Comparison of ENCODE assay signal across 9 mouse cellular contexts in the genomic region with DNA sequence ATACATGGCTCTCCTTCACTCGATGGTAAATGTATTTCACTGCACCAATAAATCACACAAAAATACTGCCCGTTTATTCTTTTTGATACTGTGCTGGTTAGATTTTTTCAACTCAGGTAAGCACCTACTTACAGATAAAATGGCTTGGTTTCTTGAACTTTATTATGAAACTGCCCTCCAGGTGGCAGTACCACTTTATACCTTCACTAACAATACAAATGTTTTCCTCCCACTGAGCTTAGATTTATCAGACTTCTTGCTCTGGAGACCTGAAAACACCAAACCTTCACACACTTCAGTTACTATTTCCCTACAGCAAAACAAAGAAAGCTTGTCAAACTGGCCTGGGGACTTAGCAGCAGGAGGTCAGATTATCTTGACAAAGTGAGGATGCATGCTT. TPM values are rescaled to one million over a fixed set of nuclear protein-coding genes. Genes with fewer than 3 reads are reported as not detected.
A peak's percentile ranks its signal among the peaks of the same experiment; 100 is the strongest.
DNase-seq lines count a peak whose midpoint lies in the region; ATAC-seq and TF ChIP-seq lines count a peak whose summit lies in the region.
"Had no signal": no experiment of that assay in that cellular context is flagged by ENCODE, and none has a peak within 500 bp of the region (broad histone marks: within the 10 kb centered on the region; RNA-seq: fewer than 3 reads in every experiment).

No protein-coding gene starts in this region.

- 57% methylated on average over 2 of the region's 2 CpGs for WGBS in heart, adult 2 months
- WGBS in heart, embryonic 12.5 days, result 53% methylated on average over 2 of the region's 2 CpGs
- 47% methylated on average over 2 of the region's 2 CpGs for WGBS in lung, adult 2 months
- WGBS in midbrain, embryonic 10.5 days, result 74% methylated on average over 2 of the region's 2 CpGs

- DNase-seq in heart, adult 2 months, result no peak
- peak; percentile 32 for DNase-seq in lung, postnatal 10 days
- no peak for DNase-seq in lung, adult 2 months
- DNase-seq in embryo, embryonic 10.5 days (ENCODE audit: low spot score), result peak; percentile 42
- DNase-seq in retina, postnatal 1 day, result peak; percentile 61
- no peak for DNase-seq in midbrain, embryonic 10.5 days (ENCODE audit: low spot score)
- DNase-seq in left cerebral cortex, postnatal 10 days (ENCODE audit: extremely low spot score in 1 of 2, low spot score in 2 of 2), result no peak

- H3K27me3 ChIP-seq in heart, adult 2 months (ENCODE audit: control insufficient read depth, insufficient read depth, low read length), result no peaks in the 10 kb centered on the region
- H3K27me3 ChIP-seq in heart, embryonic 12.5 days (replicated peaks), result no peaks in the 10 kb centered on the region
- H3K27me3 ChIP-seq in midbrain, embryonic 10.5 days (ENCODE audit: low read depth, poor library complexity, severe bottlenecking), result no peaks in the 10 kb centered on the region

- peaks cover 6% of the 10 kb centered on the region for H3K79me2 ChIP-seq in heart, adult 2 months (replicated peaks; ENCODE audit: control insufficient read depth, insufficient read depth, low read length)

- H3K9ac ChIP-seq in heart, adult 2 months (ENCODE audit: low read depth, low read length), result no peak overlapping the region
- H3K9ac ChIP-seq in heart, embryonic 12.5 days, result no peak overlapping the region

- no peak for ATAC-seq in heart, embryonic 12.5 days (ENCODE audit: insufficient number of reproducible peaks, low FRiP score)

- no peak for TF ChIP-seq EP300 in heart, adult 2 months (IDR thresholded peaks at IDR 0.05; ENCODE audit: insufficient read depth, low read depth, low read length)

- H3K4me2 ChIP-seq in heart, embryonic 12.5 days, result no peak overlapping the region

- H3K27ac ChIP-seq in heart, adult 2 months, result no peak overlapping the region
- no peak overlapping the region for H3K27ac ChIP-seq in heart, embryonic 12.5 days (ENCODE audit: poor library complexity, severe bottlenecking)
- H3K27ac ChIP-seq in midbrain, embryonic 10.5 days (replicated peaks), result no peak overlapping the region

- H3K4me1 ChIP-seq in heart, adult 2 months (ENCODE audit: control insufficient read depth, insufficient read depth, low read length), result peaks cover 12% of the 10 kb centered on the region
- peaks cover 32% of the 10 kb centered on the region for H3K4me1 ChIP-seq in heart, embryonic 12.5 days (replicated peaks)
- peaks cover 12% of the 10 kb centered on the region for H3K4me1 ChIP-seq in lung, adult 2 months (ENCODE audit: control insufficient read depth, insufficient read depth, low read length)
- peaks cover 31% of the 10 kb centered on the region for H3K4me1 ChIP-seq in midbrain, embryonic 10.5 days

- intact Hi-C loops in heart, adult 2 months (cut with DNase I), result loop anchor here (1.0 kb wide), 1 partner anchor 111 kb away; no protein-coding TSS in a partner anchor
- intact Hi-C loops in left cerebral cortex, postnatal 10 days (cut with DNase I), result loop anchor here (5.0 kb wide), 1 partner anchor 113 kb away; no protein-coding TSS in a partner anchor

- no peak for TF ChIP-seq POLR2A in heart, adult 2 months (IDR thresholded peaks at IDR 0.05; ENCODE audit: insufficient read depth, low read depth, low read length)
- no peak for TF ChIP-seq POLR2A in lung, adult 2 months (IDR thresholded peaks at IDR 0.05; ENCODE audit: borderline replicate concordance, extremely low read depth, low read depth, low read length)

- no peaks in the 10 kb centered on the region for H3K9me3 ChIP-seq in heart, embryonic 12.5 days (replicated peaks)
- H3K9me3 ChIP-seq in midbrain, embryonic 10.5 days (replicated peaks), result no peaks in the 10 kb centered on the region

- peak; percentile 76 for TF ChIP-seq CTCF in heart, adult 2 months (IDR thresholded peaks at IDR 0.05)
- TF ChIP-seq CTCF in lung, adult 2 months (IDR thresholded peaks at IDR 0.05; ENCODE audit: insufficient read depth, low read length), result no peak

- peaks cover 8% of the 10 kb centered on the region for H3K36me3 ChIP-seq in heart, adult 2 months (ENCODE audit: control insufficient read depth, insufficient read depth, low read length)
- H3K36me3 ChIP-seq in heart, embryonic 12.5 days, result no peaks in the 10 kb centered on the region
- H3K36me3 ChIP-seq in midbrain, embryonic 10.5 days, result peaks cover 10% of the 10 kb centered on the region; the same call in 1 of the 2 replicates

- H3K4me3 ChIP-seq in heart, adult 2 months, result no peak overlapping the region
- no peak overlapping the region for H3K4me3 ChIP-seq in heart, embryonic 12.5 days
- H3K4me3 ChIP-seq in lung, adult 2 months (replicated peaks; ENCODE audit: extremely low read depth, low read depth, low read length), result no peak overlapping the region
- H3K4me3 ChIP-seq in midbrain, embryonic 10.5 days, result no peak overlapping the region
- H3K4me3 ChIP-seq: erythroblast, embryonic 14.5 days had no signal

RNA-seq across cellular contexts. Expression of a gene that starts 20.2 kb away (rescaled TPM):
- total RNA-seq in heart, adult 2 months (2021), result 10 to 100 TPM; 20.5 to 27.6 TPM
- 19.0 and 32.2 TPM in 2 replicates for polyA plus RNA-seq in heart, adult 2 months (2012; rRNA removed)
- 17.9 and 21.0 TPM in 2 replicates for polyA plus RNA-seq in heart, embryonic 12.5 days (2016; fragmentation: Nextera tagmentation; extraction: Ambion mirVana)
- polyA plus RNA-seq in lung, adult 2 months (2012; rRNA removed), result 21.0 and 27.8 TPM in 2 replicates
- 28.9 and 32.1 TPM in 2 replicates for polyA plus RNA-seq in midbrain, embryonic 10.5 days (2016; fragmentation: Nextera tagmentation; extraction: Ambion mirVana)
- total RNA-seq in left cerebral cortex, postnatal 10 days (2021), result 10 to 100 TPM; 82.5 to 88.4 TPM
- polyA plus RNA-seq: erythroblast, embryonic 14.5 days had no signal

Comparison
In these comparisons a context has a peak if more than half of its experiments do, and no peak if none do; other contexts are left out.
1. DNase-seq: peak in lung, postnatal 10 days (single experiment), embryo, embryonic 10.5 days (single experiment) and retina, postnatal 1 day (single experiment); none in heart, adult 2 months (0 of 2), lung, adult 2 months (single experiment), midbrain, embryonic 10.5 days (single experiment) and left cerebral cortex, postnatal 10 days (0 of 2).